Mouse (Mus musculus) adrenal gland (tissue): ENCODE data around the gene Rcor1.

Experiments
- intact Hi-C: fragments of 180-260 bp; cut with DNase I; formaldehyde crosslinking; loops from one replicate; pipeline ENCODE4 v1.15.1; 2025

Gene Rcor1

GRCm38 (mm10) chr12:111124601-111125260, 85.6 kb downstream of the Rcor1 start:
- intact Hi-C loops = loop anchor here (5.0 kb wide), 1 partner anchor 32 kb away; no protein-coding TSS in a partner anchor

GRCm38 (mm10) chr12:111125666-111126065, 86.5 kb downstream of the Rcor1 start:
- intact Hi-C loops = loop anchor here (5.0 kb wide), 1 partner anchor 33 kb away; no protein-coding TSS in a partner anchor

- intact Hi-C loops = no loop called here
These were observed 95.0 kb downstream of the Rcor1 start for GRCm38 (mm10) chr12:111134169-111134568.

- intact Hi-C loops = no loop called here
These were observed 95.9 kb downstream of the Rcor1 start for GRCm38 (mm10) chr12:111134791-111135733.

- intact Hi-C loops = no loop called here
These were observed 96.8 kb downstream of the Rcor1 start for GRCm38 (mm10) chr12:111135953-111136352.

- intact Hi-C loops = no loop called here
These were observed 97.9 kb downstream of the Rcor1 start for GRCm38 (mm10) chr12:111137079-111137478.

- intact Hi-C loops = no loop called here
These were observed 103.9 kb downstream of the Rcor1 start for GRCm38 (mm10) chr12:111143005-111143508.

GRCm38 (mm10) chr12:111143509-111144063, 104.4 kb downstream of the Rcor1 start:
- intact Hi-C loops = no loop called here

GRCm38 (mm10) chr12:111144598-111144997, 105.4 kb downstream of the Rcor1 start:
- intact Hi-C loops = no loop called here

GRCm38 (mm10) chr12:111145269-111145668, 106.1 kb downstream of the Rcor1 start:
- intact Hi-C loops = no loop called here

GRCm38 (mm10) chr12:111149495-111150235, 110.5 kb downstream of the Rcor1 start:
- intact Hi-C loops = no loop called here

GRCm38 (mm10) chr12:111150236-111150596, 111.1 kb downstream of the Rcor1 start:
- intact Hi-C loops = no loop called here

- intact Hi-C loops = no loop called here
These were observed 112.4 kb downstream of the Rcor1 start for GRCm38 (mm10) chr12:111151422-111152156.

GRCm38 (mm10) chr12:111152579-111152978, 113.4 kb downstream of the Rcor1 start:
- intact Hi-C loops = no loop called here

- intact Hi-C loops = no loop called here
These were observed 114.0 kb downstream of the Rcor1 start for GRCm38 (mm10) chr12:111152981-111153710.

- intact Hi-C loops = no loop called here
These were observed 114.8 kb downstream of the Rcor1 start for GRCm38 (mm10) chr12:111153946-111154345.

- intact Hi-C loops = no loop called here
These were observed 115.5 kb downstream of the Rcor1 start for GRCm38 (mm10) chr12:111154641-111155040.

- intact Hi-C loops = no loop called here
These were observed 116.6 kb downstream of the Rcor1 start for GRCm38 (mm10) chr12:111155756-111156155.

GRCm38 (mm10) chr12:111159659-111160428, 120.7 kb downstream of the Rcor1 start:
- intact Hi-C loops = no loop called here
